Mouse (Mus musculus) forebrain, postnatal 0 days (tissue): Measurements from ENCODE around the gene Coa3. TPM values are rescaled to one million over a fixed set of nuclear protein-coding genes. Genes with fewer than 3 reads are reported as not detected.
"Not testable (repeated sequence)": the region's sequence is repeated elsewhere in the genome, so short reads cannot be mapped to it uniquely, and the experiment has no call there.

Source experiments
- ATAC-seq: fragments of 200-750 bp; cut with Nextera tagmentation; 2 replicates; pipeline ENCODE4 v1.8.0; 2017; ENCODE audit warnings: mild to moderate bottlenecking, moderate library complexity
- DNase-seq: peaks from one replicate; pipeline ENCODE4 v3.0.0-alpha.2; 2015
- H3K27ac ChIP-seq: fragments of 300-500 bp; sonication (generic); 2 replicates; pipeline ENCODE4 v1.5.1; 2014; ENCODE audit warnings: low read depth, mild to moderate bottlenecking, antibody characterized with exemption, low read length, moderate library complexity, mixed read lengths
- H3K27me3 ChIP-seq: fragments of 300-500 bp; sonication (generic); 2 replicates; pipeline ENCODE4 v1.6.1; 2014; ENCODE audit warnings: mild to moderate bottlenecking, low read length, mixed read lengths; ENCODE audit not compliant: insufficient read depth
- H3K36me3 ChIP-seq: fragments of 300-500 bp; sonication (generic); 2 replicates; pipeline ENCODE4 v1.6.1; 2014; ENCODE audit warnings: mild to moderate bottlenecking, moderate library complexity; ENCODE audit not compliant: insufficient read depth
- H3K4me1 ChIP-seq: fragments of 300-500 bp; sonication (generic); 2 replicates; pipeline ENCODE4 v1.6.1; 2014; ENCODE audit warnings: antibody characterized with exemption; ENCODE audit not compliant: insufficient read depth
- H3K4me2 ChIP-seq: fragments of 300-500 bp; sonication (generic); 2 replicates; pipeline ENCODE4 v1.6.1; 2014; ENCODE audit warnings: low read depth, mild to moderate bottlenecking, moderate library complexity
- H3K4me3 ChIP-seq: fragments of 300-500 bp; sonication (generic); 2 replicates; pipeline ENCODE4 v1.5.1; 2014; ENCODE audit warnings: low read depth, low read length, mixed read lengths
- H3K9ac ChIP-seq: fragments of 300-500 bp; sonication (generic); 2 replicates; pipeline ENCODE4 v1.6.1; 2014; ENCODE audit warnings: mild to moderate bottlenecking
- H3K9me3 ChIP-seq: fragments of 300-500 bp; sonication (generic); 2 replicates; pipeline ENCODE4 v1.6.1; 2016; ENCODE audit warnings: low read length
- CTCF ChIP-seq: sonication (generic); IDR thresholded peaks from 2 replicates; pipeline ENCODE4 v1.5.1; 2016; ENCODE audit warnings: antibody characterized with exemption, control low read depth, low read depth
- WGBS: fragments of 180-500 bp; shearing (Covaris S2); extraction: QIAGEN DNeasy Blood & Tissue Kit; methylation state at CpG from one replicate; pipeline ENCODE4 v1.1.7; 2014; 5-methylcytosine and 5-hydroxymethylcytosine counted together
- polyA plus RNA-seq: library from polyadenylated mRNA; unstranded; fragments of >200 nt; fragmentation: Nextera tagmentation; extraction: Ambion mirVana; gene quantifications from 2 replicates; pipeline ENCODE4 v1.2.1, GENCODE M21; 2015
- total RNA-seq: library from RNA; depleted of rRNA; stranded (reverse); fragments of >200 nt; gene quantifications from 2 replicates; pipeline ENCODE4 v1.2.3, GENCODE M21; 2014; rRNA removed

The Coa3 gene
- total RNA-seq (110 and 140 TPM in 2 replicates), polyA plus RNA-seq (208 and 233 TPM in 2 replicates)

- 11% methylated on average over 45 of the region's 45 CpGs for WGBS
- peak within 1 kb of the TSS; percentile 80 for H3K4me2 ChIP-seq
- H3K4me3 ChIP-seq = peak within 1 kb of the TSS; percentile 58
- peak; percentile 100 for ATAC-seq
- no peaks in the 10 kb centered on the region for H3K27me3 ChIP-seq
- TF ChIP-seq CTCF = peak; percentile 36
- H3K9ac ChIP-seq = peak within 1 kb of the TSS; percentile 67
- peak; percentile 92 for DNase-seq
- peaks cover 12% of the 10 kb centered on the region for H3K4me1 ChIP-seq
- H3K27ac ChIP-seq = peak within 1 kb of the TSS; percentile 42
- no peaks in the 10 kb centered on the region for H3K9me3 ChIP-seq
- no peaks in the 10 kb centered on the region for H3K36me3 ChIP-seq
Observed at GRCm38 (mm10) chr11:101278223-101279192, at the start of gene Coa3, which contains the start of gene Cntd1. Gene Coa3, minus strand, starts transcription at chr11:101279114. Gene Cntd1, plus strand, starts transcription at chr11:101279012.

DNA sequence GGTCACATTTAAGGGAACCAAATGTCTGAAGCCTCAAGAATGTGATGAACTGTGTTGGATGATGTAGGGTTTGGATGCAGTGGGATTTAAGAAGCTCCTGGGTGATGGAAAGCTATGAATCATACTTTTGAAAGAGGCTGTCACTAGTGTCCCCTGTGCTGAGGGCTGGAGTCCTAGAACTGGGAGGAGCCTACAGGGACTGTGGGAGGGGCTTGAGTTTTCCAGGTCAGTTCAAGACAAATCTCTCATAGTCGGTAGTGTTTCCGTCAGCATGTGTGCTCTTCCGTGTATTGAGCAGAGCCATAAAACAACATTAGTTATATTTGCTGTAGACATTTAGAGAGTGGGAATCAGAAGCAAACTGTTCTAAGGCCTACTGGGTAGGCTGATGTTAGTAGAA is 48.4 kb upstream of the Coa3 start:
- Histone ChIP-seq H3K4me1 (no peaks in the 10 kb centered on the region), H3K4me3 (no peak overlapping the region), H3K27ac (no peak overlapping the region), H3K27me3 (no peaks in the 10 kb centered on the region), H3K4me2 (no peak overlapping the region), H3K9me3 (no peaks in the 10 kb centered on the region), H3K9ac (no peak overlapping the region), H3K36me3 (peaks cover 29% of the 10 kb centered on the region)
- WGBS = 59% methylated on average over 3 of the region's 3 CpGs
- ATAC-seq = no peak
- no peak for TF ChIP-seq CTCF
- no peak for DNase-seq

DNA sequence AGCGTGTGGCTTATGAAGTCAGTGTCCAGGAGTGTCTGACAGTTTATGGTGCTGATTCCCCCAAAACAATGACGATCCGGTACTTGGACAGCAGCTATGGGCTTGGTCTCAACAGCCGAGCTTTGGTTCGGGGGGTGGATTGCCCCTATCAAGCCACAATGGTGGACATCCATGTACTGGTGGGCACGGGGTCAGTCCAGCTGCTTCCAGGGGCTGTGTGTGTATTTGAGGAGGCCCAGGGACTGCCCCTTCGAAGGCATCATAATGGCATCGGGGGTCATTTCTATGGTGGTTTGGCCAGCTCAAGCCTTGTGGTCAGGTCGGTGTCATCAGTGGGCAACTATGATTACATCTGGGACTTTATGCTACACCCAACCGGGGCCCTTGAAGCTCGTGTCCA is 47.2 kb upstream of the Coa3 start:
- no peaks in the 10 kb centered on the region for H3K27me3 ChIP-seq
- H3K9ac ChIP-seq = no peak overlapping the region
- DNase-seq (no peak), ATAC-seq (no peak)
- no peak overlapping the region for H3K27ac ChIP-seq
- WGBS = 89% methylated on average over 11 of the region's 11 CpGs
- H3K4me1 ChIP-seq = no peaks in the 10 kb centered on the region
- H3K9me3 ChIP-seq = no peaks in the 10 kb centered on the region
- H3K4me2 ChIP-seq = no peak overlapping the region
- no peak for TF ChIP-seq CTCF
- H3K4me3 ChIP-seq = no peak overlapping the region
- H3K36me3 ChIP-seq = peaks cover 41% of the 10 kb centered on the region

DNA sequence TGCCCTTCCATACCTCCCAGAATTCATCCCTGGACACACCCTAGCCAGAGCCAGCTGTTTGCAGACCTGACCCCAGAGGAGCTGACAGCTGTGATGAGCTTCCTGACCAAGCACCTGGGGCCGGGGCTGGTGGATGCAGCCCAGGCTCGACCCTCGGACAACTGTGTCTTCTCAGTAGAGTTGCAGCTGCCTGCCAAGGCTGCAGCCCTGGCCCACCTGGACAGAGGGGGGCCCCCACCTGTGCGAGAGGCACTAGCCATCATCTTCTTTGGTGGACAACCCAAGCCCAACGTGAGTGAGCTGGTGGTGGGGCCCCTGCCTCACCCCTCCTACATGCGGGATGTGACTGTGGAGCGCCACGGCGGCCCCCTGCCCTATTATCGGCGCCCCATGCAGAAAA is 46.3 kb upstream of the Coa3 start:
- WGBS = 94% methylated on average over 11 of the region's 11 CpGs
- not testable (repeated sequence) for ATAC-seq, H3K27me3 ChIP-seq, DNase-seq, H3K4me1 ChIP-seq, H3K4me2 ChIP-seq, H3K9ac ChIP-seq, H3K4me3 ChIP-seq, H3K9me3 ChIP-seq, H3K27ac ChIP-seq
- H3K36me3 ChIP-seq = peaks cover 50% of the 10 kb centered on the region

DNA sequence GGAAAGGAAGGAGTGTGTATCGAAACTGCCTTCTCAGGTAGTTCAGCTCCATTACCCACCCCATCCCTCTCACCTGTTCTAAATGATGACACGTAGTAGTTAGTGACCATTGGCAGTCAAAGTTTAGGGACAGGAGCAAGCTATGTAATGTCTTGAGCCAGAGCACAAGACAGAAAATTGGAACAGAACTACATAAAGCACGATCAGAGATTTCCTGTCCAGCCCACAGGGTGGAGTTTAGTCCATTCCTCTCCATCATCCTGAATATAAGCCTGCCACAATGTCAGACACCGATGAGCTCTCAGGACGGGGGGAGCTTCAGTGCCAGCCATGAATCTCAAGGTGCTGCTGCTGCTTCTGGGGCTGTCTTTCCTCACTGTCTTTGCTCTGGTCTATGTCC is 45.8 kb upstream of the Coa3 start, which contains the start of gene Aoc2:
Aoc2 (plus strand) TSS at position 301 of the 400 bp plus-strand sequence.
- Histone ChIP-seq H3K4me1 (no peaks in the 10 kb centered on the region), H3K9me3 (no peaks in the 10 kb centered on the region), H3K9ac (no peak within 1 kb of the TSS), H3K36me3 (peaks cover 55% of the 10 kb centered on the region), H3K27ac (no peak within 1 kb of the TSS), H3K4me2 (no peak within 1 kb of the TSS), H3K27me3 (no peaks in the 10 kb centered on the region), H3K4me3 (no peak within 1 kb of the TSS)
- ATAC-seq (no peak), DNase-seq (no peak)
- no peak for TF ChIP-seq CTCF
- WGBS = 97% methylated on average over 5 of the region's 5 CpGs

- Histone ChIP-seq H3K27me3 (no peaks in the 10 kb centered on the region), H3K4me3 (no peak overlapping the region), H3K36me3 (peaks cover 65% of the 10 kb centered on the region), H3K9ac (no peak overlapping the region), H3K27ac (no peak overlapping the region), H3K9me3 (no peaks in the 10 kb centered on the region), H3K4me2 (no peak overlapping the region), H3K4me1 (no peaks in the 10 kb centered on the region)
- DNase-seq (peak; percentile 75), ATAC-seq (peak; percentile 80)
- 2% methylated on average over 4 of the region's 4 CpGs for WGBS
- TF ChIP-seq CTCF = peak; percentile 97
Observed at GRCm38 (mm10) chr11:101323609-101324008, 44.7 kb upstream of the Coa3 start.

DNA sequence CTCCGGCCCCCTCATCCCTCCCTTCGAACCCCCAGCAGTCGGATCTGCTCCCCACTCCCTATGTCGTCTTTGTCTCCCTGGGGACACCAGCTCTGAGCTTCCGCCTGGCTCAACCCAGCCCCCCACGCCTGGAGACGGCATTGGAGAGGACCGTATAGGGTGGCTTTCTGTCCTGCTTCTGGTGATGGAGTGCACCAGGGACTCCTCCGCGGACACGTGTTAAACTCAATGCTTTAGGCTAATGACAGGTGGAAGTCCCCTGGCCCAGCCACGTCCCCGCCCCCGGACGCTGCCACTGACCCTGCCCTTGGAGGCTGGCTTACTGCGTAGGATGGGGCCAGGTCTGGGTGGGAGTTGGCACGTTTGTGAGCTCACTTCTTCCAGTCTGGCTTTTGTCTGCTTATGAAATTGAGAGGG is 37.6 kb upstream of the Coa3 start:
- H3K4me1 ChIP-seq = peaks cover 6% of the 10 kb centered on the region; the same call in 1 of the 2 replicates
- peak; percentile 54; the same call in 1 of the 2 replicates for ATAC-seq
- TF ChIP-seq CTCF = no peak
- H3K4me2 ChIP-seq = peak overlapping the region; percentile 92
- no peak for DNase-seq
- peak overlapping the region; percentile 100 for H3K4me3 ChIP-seq
- peak overlapping the region; percentile 97 for H3K9ac ChIP-seq
- H3K27ac ChIP-seq = peak overlapping the region; percentile 60
- peaks cover 28% of the 10 kb centered on the region for H3K36me3 ChIP-seq
- H3K9me3 ChIP-seq = no peaks in the 10 kb centered on the region
- no peaks in the 10 kb centered on the region for H3K27me3 ChIP-seq
- 4% methylated on average over 17 of the region's 17 CpGs for WGBS
